Mouse (Mus musculus) kidney, embryonic 14.5 days (tissue): ENCODE data around the gene 4921524J17Rik. TPM values are rescaled to one million over a fixed set of nuclear protein-coding genes. Genes with fewer than 3 reads are reported as not detected.

Experiments used
- ATAC-seq: fragments of 200-750 bp; cut with Nextera tagmentation; 2 replicates; pipeline ENCODE4 v1.8.0; 2017; ENCODE audit warnings: moderate number of reproducible peaks, mild to moderate bottlenecking, moderate TSS enrichment, moderate library complexity; ENCODE audit not compliant: low FRiP score, low TSS enrichment
- H3K27ac ChIP-seq: fragments of 300-500 bp; sonication (generic); 2 replicates; pipeline ENCODE4 v1.5.1; 2014; ENCODE audit warnings: low read depth, mild to moderate bottlenecking, low read length, moderate library complexity, mixed read lengths
- H3K27me3 ChIP-seq: fragments of 300-500 bp; sonication (generic); 2 replicates; pipeline ENCODE4 v1.6.1; 2014; ENCODE audit warnings: mild to moderate bottlenecking, low read length; ENCODE audit not compliant: control insufficient read depth, insufficient read depth
- H3K36me3 ChIP-seq: fragments of 300-500 bp; sonication (generic); 2 replicates; pipeline ENCODE4 v1.6.1; 2014; ENCODE audit warnings: low read length, mixed read lengths; ENCODE audit not compliant: control insufficient read depth, insufficient read depth
- H3K4me1 ChIP-seq: fragments of 300-500 bp; sonication (generic); 2 replicates; pipeline ENCODE4 v1.6.1; 2014; ENCODE audit warnings: low read length, mixed read lengths; ENCODE audit not compliant: control insufficient read depth, insufficient read depth
- H3K4me2 ChIP-seq: fragments of 300-500 bp; sonication (generic); replicated peaks from 2 replicates; pipeline ENCODE4 v1.6.1; 2014; ENCODE audit warnings: low read depth, mild to moderate bottlenecking, low read length
- H3K4me3 ChIP-seq: fragments of 300-500 bp; sonication (generic); 2 replicates; pipeline ENCODE4 v1.5.1; 2014; ENCODE audit warnings: mild to moderate bottlenecking, low read length
- H3K9ac ChIP-seq: fragments of 300-500 bp; sonication (generic); 2 replicates; pipeline ENCODE4 v1.6.1; 2014; ENCODE audit warnings: low read depth, mild to moderate bottlenecking, low read length, moderate library complexity
- H3K9me3 ChIP-seq: fragments of 300-500 bp; sonication (generic); 2 replicates; pipeline ENCODE4 v1.6.1; 2016; ENCODE audit warnings: low read length; ENCODE audit not compliant: control insufficient read depth
- WGBS: fragments of 180-500 bp; shearing (Covaris S2); extraction: QIAGEN DNeasy Blood & Tissue Kit; methylation state at CpG from one replicate; pipeline ENCODE4 v1.1.7; 2014; 5-methylcytosine and 5-hydroxymethylcytosine counted together
- polyA plus RNA-seq: library from polyadenylated mRNA; unstranded; fragments of >200 nt; fragmentation: Nextera tagmentation; extraction: Ambion mirVana; gene quantifications from 2 replicates; pipeline ENCODE4 v1.2.1, GENCODE M21; 2014

4921524J17Rik gene
- polyA plus RNA-seq: 42.9 and 44.8 TPM in 2 replicates

DNA sequence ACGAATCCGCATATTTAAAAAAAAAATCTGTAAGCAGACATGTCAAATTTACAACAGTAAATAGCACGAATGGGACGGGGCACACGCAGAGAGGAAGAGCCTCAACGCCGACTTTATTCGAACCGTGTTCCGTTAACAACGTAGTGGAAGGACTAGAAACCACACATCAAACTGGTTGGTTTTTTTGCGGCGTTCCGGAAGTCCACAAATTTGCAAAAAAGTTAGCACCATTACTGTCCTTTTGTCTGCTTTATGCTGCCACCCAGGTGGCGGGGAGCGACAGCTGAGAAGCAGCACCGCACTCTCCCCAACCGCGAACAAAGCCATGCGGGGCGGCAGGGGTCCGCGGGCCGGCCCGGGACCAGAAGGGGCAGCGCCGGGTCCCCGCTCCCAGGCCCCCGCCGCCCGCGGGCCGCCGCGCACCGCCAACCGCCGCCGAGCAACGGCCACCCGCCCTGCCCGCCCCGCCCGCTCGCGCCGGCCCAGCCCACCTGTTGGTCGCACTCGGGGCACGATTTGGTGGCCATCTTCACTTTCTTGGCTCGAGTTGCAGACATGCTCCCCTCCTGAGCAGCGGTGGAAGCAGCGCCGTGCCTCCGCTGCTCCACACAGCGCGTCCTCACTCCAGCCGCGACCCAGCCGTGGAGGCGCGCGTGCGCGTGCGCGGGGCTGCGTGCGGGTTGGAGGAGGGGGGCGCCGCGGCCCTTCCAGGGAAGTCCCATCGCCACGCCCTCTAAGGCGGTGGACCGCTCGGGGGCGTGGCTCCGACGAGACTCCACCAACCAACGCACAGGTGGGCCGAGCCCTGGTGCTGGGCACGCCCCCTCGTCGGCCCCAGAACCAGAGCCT lies at the start of gene 4921524J17Rik:
Gene 4921524J17Rik, minus strand, starts transcription at position 666 of the 849 bp plus-strand sequence.
- no peaks in the 10 kb centered on the region for H3K27me3 ChIP-seq
- H3K4me3 ChIP-seq: peak within 1 kb of the TSS; percentile 80
- ATAC-seq: peak; percentile 99
- H3K36me3 ChIP-seq: no peaks in the 10 kb centered on the region
- peak within 1 kb of the TSS; percentile 92 for H3K9ac ChIP-seq
- H3K27ac ChIP-seq: peak within 1 kb of the TSS; percentile 88
- no peaks in the 10 kb centered on the region for H3K9me3 ChIP-seq
- peak within 1 kb of the TSS; percentile 55 for H3K4me2 ChIP-seq
- peaks cover 26% of the 10 kb centered on the region; the same call in 1 of the 2 replicates for H3K4me1 ChIP-seq
- under 1% methylated on average over 58 of the region's 85 CpGs for WGBS

DNA sequence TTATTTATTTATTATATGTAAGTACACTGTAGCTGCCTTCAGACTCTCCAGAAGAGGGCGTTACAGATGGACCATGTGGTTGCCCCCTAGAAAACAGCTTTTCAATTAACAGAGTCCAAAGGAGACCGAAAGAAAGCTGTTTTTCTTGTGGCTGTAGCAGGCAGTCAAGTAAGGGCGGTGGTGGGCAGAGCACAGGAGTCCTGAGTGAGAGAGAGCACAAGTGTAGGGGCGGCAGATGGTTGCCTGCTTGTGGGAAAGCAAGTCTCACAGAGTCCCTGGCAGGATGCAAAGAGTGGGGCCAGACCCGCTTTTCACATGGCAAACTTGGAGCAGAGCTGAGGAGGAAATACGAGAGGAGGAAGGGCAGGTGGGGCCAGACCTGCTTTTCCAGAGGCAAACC lies 49.8 kb upstream of the 4921524J17Rik start:
- WGBS: 63% methylated on average over 6 of the region's 6 CpGs
- ATAC-seq: no peak
- Histone ChIP-seq H3K4me1 (no peaks in the 10 kb centered on the region), H3K9me3 (no peaks in the 10 kb centered on the region), H3K27ac (no peak overlapping the region), H3K27me3 (no peaks in the 10 kb centered on the region), H3K36me3 (no peaks in the 10 kb centered on the region), H3K4me2 (no peak overlapping the region), H3K9ac (no peak overlapping the region), H3K4me3 (no peak overlapping the region)

DNA sequence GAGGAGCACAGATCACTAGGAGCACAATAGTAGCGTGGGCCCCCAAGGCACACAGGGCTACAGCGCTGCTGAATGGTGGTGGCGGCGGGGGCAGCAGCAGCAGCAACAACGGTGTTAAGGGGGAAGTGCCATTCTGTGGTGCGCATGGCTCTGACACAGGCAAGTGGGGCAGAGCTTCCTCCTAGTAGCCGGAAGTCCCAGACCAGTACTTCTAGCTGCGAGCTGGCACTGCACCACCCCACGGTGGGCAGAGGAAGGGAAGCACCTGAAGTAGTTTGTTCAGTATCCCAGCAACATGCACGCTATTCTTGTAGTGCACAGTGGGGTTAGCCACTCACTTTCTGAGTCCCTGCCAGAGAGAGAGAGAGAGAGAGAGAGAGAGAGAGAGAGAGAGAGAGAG lies 49.3 kb upstream of the 4921524J17Rik start:
- no peak for ATAC-seq

DNA sequence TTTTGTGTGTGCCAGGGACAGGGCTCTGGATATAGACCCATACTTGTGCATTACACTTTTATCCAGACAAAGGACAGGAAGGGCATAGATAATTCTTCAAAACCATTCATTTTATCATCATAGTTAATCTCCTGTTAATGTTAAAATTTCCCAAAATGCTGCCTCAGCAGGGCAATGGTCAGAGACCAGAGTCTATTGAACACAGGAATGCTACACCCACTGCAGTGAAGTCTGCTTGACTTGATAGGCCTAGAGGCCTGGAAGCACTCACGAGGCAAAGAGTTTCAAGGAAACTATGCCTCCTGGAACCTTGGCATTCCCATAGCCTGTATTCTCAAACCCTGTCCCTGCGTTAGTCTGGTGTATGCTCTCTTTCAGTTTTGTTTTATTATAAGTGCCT lies 47.1 kb upstream of the 4921524J17Rik start:
- Histone ChIP-seq H3K27me3 (no peaks in the 10 kb centered on the region), H3K4me1 (no peaks in the 10 kb centered on the region), H3K9me3 (no peaks in the 10 kb centered on the region), H3K27ac (no peak overlapping the region), H3K4me2 (no peak overlapping the region), H3K4me3 (no peak overlapping the region), H3K9ac (no peak overlapping the region), H3K36me3 (no peaks in the 10 kb centered on the region)
- 83% methylated on average over 2 of the region's 2 CpGs for WGBS
- ATAC-seq: no peak

More for the DNA sequence above, 49.3 kb upstream of the 4921524J17Rik start:
- H3K36me3 ChIP-seq: no peaks in the 10 kb centered on the region
- H3K9me3 ChIP-seq: no peaks in the 10 kb centered on the region
- no peak overlapping the region for H3K4me3 ChIP-seq
- no peak overlapping the region for H3K27ac ChIP-seq
- H3K9ac ChIP-seq: no peak overlapping the region
- no peaks in the 10 kb centered on the region for H3K4me1 ChIP-seq
- 31% methylated on average over 9 of the region's 10 CpGs for WGBS
- peak overlapping the region; percentile 12; the same call in 1 of the 2 replicates for H3K4me2 ChIP-seq
- H3K27me3 ChIP-seq: no peaks in the 10 kb centered on the region

DNA sequence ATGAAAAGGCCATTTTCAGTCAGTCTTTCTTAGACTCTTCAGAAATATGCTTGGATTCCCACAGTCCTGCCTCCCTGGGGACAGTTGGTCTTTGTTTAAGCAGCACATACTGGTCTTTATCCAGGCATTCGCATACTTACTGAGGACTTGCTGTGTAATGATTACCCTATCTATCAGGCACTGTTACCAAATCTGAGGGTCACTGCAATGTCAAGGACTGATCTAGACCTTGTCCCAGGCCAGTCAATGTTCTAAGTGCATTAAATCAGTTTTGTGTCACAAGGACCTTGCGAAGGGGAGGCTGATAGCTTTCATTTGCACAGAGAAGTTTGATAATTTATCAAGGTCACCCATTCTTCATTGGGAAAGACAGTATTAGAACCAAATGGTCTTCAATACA lies 45.8 kb upstream of the 4921524J17Rik start:
- Histone ChIP-seq H3K4me2 (no peak overlapping the region), H3K4me1 (no peaks in the 10 kb centered on the region), H3K9me3 (no peaks in the 10 kb centered on the region), H3K9ac (no peak overlapping the region), H3K36me3 (no peaks in the 10 kb centered on the region), H3K4me3 (no peak overlapping the region), H3K27ac (no peak overlapping the region), H3K27me3 (no peaks in the 10 kb centered on the region)
- no peak for ATAC-seq
- 95% methylated on average over 2 of the region's 2 CpGs for WGBS

DNA sequence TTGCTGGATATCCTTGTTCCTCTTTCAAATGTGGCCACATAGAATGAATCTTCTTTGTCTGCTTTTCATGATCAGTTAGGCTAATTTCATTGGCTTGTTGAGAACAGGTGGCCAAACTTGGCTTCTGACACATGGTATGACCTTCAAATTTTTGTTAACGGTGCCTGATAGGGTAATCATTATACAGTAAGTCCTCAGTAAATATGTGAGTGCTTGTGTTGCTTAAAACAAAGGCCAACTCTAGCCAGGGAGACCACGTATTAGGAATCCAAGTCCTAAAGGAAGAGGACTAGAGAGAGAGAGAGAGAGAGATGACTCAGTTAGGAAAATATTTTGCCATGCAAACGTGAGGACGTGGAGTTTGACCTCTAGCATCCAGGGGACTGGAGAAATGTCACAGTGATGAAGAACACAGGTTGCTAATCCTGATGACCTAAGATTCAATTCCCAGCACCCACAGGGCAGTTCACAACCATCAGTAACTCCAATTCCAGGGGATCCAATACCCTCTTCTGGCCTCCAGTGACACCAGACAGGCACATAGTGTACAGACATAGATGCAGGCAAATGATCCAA lies 44.4 kb upstream of the 4921524J17Rik start:
- H3K36me3 ChIP-seq: no peaks in the 10 kb centered on the region
- H3K9ac ChIP-seq: no peak overlapping the region
- no peak overlapping the region for H3K27ac ChIP-seq
- H3K4me3 ChIP-seq: no peak overlapping the region
- no peak overlapping the region for H3K4me2 ChIP-seq
- H3K27me3 ChIP-seq: no peaks in the 10 kb centered on the region
- no peaks in the 10 kb centered on the region for H3K9me3 ChIP-seq
- no peaks in the 10 kb centered on the region for H3K4me1 ChIP-seq
- no peak for ATAC-seq
- WGBS: 66% methylated on average over 4 of the region's 4 CpGs

DNA sequence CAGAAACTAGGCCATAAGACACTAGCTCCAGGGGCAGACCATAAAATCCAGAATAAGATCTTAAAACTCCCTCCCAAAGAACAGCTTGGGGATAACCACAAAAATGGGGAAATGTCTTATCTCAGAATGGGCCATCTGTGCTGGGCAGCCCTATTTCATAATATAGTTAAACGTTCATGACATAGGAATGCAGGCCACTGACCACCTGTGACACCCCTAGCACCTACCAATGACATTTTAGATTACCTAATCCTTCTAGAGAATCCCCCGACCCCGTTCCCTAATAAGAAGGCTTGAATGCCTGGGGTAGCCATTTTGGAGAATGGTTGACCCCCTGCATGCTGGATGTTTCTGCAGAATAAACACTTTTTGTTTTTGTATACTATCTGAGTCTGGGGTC lies 42.3 kb upstream of the 4921524J17Rik start:
- Histone ChIP-seq H3K4me1 (no peaks in the 10 kb centered on the region), H3K9ac (no peak overlapping the region), H3K27me3 (no peaks in the 10 kb centered on the region), H3K27ac (no peak overlapping the region), H3K9me3 (no peaks in the 10 kb centered on the region), H3K4me3 (no peak overlapping the region), H3K36me3 (no peaks in the 10 kb centered on the region), H3K4me2 (no peak overlapping the region)
- no peak for ATAC-seq
- 92% methylated on average over 3 of the region's 3 CpGs for WGBS

DNA sequence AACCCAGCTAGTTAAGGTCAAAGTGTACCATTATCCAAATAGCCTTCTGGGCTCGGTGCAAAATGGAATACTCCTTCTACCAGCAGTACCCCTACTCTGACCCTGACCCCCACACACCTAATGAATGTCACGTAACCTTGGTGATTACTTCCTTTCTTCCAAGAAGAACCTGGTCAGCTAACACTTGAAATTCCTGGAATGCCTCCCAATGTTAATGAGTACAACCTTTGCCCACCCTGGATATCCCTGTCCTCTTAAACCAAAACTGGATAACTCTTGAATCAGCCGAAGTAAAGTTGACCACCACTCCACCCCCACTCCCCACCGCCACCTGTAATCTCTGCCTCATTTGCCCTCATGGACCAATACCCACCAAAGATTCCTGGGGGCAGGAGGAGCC lies 40.6 kb upstream of the 4921524J17Rik start:
- 80% methylated on average over 4 of the region's 4 CpGs for WGBS
- ATAC-seq: no peak
- H3K27me3 ChIP-seq: no peaks in the 10 kb centered on the region
- H3K36me3 ChIP-seq: no peaks in the 10 kb centered on the region
- H3K4me2 ChIP-seq: no peak overlapping the region
- no peak overlapping the region for H3K27ac ChIP-seq
- H3K9me3 ChIP-seq: no peaks in the 10 kb centered on the region
- H3K4me1 ChIP-seq: no peaks in the 10 kb centered on the region
- H3K9ac ChIP-seq: no peak overlapping the region
- H3K4me3 ChIP-seq: no peak overlapping the region

DNA sequence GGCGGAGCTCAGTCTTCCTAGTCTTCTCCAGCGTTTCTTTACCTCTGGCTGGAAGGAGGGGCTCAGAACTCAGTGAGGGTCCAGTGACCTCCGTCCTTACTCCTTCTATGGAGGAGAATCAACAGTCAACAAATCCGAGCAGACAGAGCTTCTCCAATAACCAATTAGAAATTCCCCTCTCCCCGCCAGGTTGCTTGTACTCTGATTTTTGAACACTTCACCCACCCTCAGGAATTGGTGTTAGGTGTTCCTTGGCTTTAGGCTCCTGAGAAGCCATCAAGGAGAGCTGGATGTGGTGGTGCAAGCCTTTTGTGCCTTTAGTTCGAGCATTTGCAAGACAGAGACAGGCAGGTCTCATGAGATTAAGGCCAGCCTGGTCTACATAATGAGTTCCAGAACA lies 40.2 kb upstream of the 4921524J17Rik start:
- Histone ChIP-seq H3K4me1 (no peaks in the 10 kb centered on the region), H3K4me3 (no peak overlapping the region), H3K9me3 (no peaks in the 10 kb centered on the region), H3K9ac (no peak overlapping the region), H3K27me3 (no peaks in the 10 kb centered on the region), H3K27ac (no peak overlapping the region), H3K36me3 (no peaks in the 10 kb centered on the region), H3K4me2 (no peak overlapping the region)
- WGBS: 70% methylated on average over 6 of the region's 6 CpGs
- no peak for ATAC-seq
